Mouse (Mus musculus): ENCODE measurements around the gene Tmtc2.

Tmtc2 gene

DNA sequence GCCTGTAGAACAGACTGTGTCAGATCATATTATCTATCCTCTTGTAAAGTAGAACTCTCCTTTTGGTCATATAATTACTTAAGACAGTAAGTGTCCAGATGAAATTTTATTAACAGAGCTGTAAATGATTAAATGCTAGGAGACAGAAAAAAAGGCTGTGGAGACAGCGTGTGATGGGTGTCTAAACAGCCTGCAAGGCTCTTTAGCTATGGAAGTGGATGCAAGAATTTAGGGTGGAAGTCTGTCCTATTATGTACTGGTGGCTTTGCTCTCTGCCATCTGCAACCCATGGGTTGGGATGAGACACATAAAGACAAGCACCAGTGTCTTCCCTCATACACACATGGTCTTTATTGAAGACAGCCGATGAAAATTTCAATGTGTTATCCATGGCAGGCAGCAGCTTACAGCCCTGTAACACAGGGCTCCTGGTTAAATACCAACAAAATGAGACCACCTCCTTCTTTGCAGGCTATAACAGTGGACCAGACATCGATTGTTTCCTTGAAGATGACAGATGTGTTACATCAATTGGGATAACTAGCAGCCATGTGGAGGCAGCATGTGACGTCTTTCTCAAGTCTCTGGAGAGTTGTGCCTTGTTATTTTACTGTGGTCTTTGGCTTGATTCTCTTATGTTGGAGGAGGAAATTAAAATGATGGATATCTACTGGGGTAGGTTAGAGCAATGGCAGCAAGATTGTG lies 380.3 kb downstream of the Tmtc2 start:
- DNase-seq (ENCODE audit: extremely low read depth, low read depth, low spot score), result no peak

DNA sequence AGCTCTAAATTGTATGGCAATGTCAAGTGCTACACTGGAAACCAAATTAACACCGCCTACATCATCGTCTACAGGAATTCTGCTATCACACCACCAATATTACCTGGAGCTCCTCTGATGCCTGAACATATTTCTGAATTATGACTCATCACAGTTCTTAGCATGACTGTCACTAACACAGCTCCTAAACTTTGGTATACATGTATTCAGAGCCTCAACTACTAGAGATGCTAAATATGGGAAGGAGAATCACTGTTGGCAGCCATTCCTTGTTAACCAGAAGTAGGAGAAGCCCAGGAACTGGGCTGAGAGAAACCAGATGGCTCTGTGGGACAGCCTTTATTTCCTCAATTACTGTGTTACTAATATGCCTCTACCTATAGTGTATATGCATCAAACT lies 382.2 kb downstream of the Tmtc2 start:
- DNase-seq (ENCODE audit: extremely low read depth, low read depth, low spot score), result no peak

GRCm38 (mm10) chr10:105189746-105190145 lies 384.5 kb downstream of the Tmtc2 start:
- no peak for DNase-seq (ENCODE audit: extremely low read depth, low read depth, low spot score)

- no peak for DNase-seq (ENCODE audit: extremely low read depth, low read depth, low spot score)
Observed at GRCm38 (mm10) chr10:105186636-105187035, 387.6 kb downstream of the Tmtc2 start.

- DNase-seq (ENCODE audit: extremely low read depth, low read depth, low spot score), result no peak
Observed at GRCm38 (mm10) chr10:105168443-105169102, 405.7 kb downstream of the Tmtc2 start.

GRCm38 (mm10) chr10:105165291-105165690 lies 409.0 kb downstream of the Tmtc2 start:
- no peak for DNase-seq (ENCODE audit: extremely low read depth, low read depth, low spot score)

GRCm38 (mm10) chr10:105153789-105154188 lies 420.5 kb downstream of the Tmtc2 start:
- no peak for DNase-seq (ENCODE audit: extremely low read depth, low read depth, low spot score)

DNA sequence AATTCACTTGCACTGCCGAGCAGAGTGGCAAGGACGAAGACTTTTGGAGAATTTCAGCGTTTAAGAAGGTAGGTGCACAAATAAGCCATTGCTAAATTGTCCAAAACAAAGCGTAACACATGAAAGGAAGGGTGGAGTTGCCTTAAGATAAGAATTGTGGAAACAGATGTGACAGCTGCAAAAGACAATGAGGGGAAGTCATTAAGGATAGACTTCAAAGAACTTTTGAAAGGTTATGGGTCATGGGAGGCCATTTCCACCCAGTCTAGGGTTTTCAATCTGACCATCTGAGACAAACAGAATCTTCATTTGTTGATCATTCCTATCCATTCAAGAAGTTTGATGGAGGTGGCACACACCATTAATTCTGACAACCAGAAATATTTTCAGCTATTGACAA lies 429.9 kb downstream of the Tmtc2 start:
- DNase-seq (ENCODE audit: extremely low read depth, low read depth, low spot score), result no peak

- DNase-seq (ENCODE audit: extremely low read depth, low read depth, low spot score), result no peak
Observed at GRCm38 (mm10) chr10:105142201-105142600, 432.1 kb downstream of the Tmtc2 start.

Measured in fat pad, adult 2 months (tissue).